Mouse (Mus musculus) kidney, postnatal 25 days (tissue): Measurements from ENCODE around the gene Prdm5.

ENCODE experiments used
- DNase-seq, 2 experiments: peaks; one replicate each; pipeline ENCODE4 v3.0.0; 2021; ENCODE audit warnings: mixed read lengths in 2 of 2

The Prdm5 gene

GRCm38 (mm10) chr6:65935566-65936281, 156.9 kb downstream of the Prdm5 start:
- no peak for DNase-seq

GRCm38 (mm10) chr6:65950492-65950891, 171.7 kb downstream of the Prdm5 start:
- no peak for DNase-seq

GRCm38 (mm10) chr6:65952309-65952708, 173.5 kb downstream of the Prdm5 start, which contains the start of gene 4930544G11Rik:
4930544G11Rik (plus strand) TSS chr6:65952609.
- no peak for DNase-seq

- no peak for DNase-seq
Measured at GRCm38 (mm10) chr6:65969386-65970111, 190.8 kb downstream of the Prdm5 start.

GRCm38 (mm10) chr6:65970410-65970809, 191.6 kb downstream of the Prdm5 start:
- DNase-seq = no peak
